16 mouse cellular contexts compared by ENCODE assay signal in genomic region chr11:108210749-108211148, GRCm38 (mm10).
DNase-seq lines count a peak whose midpoint lies in the region; ATAC-seq and TF ChIP-seq lines count a peak whose summit lies in the region.
"Had no signal": no experiment of that assay in that cellular context is flagged by ENCODE, and none has a peak within 500 bp of the region (broad histone marks: within the 10 kb centered on the region; RNA-seq: fewer than 3 reads in every experiment).

No protein-coding gene starts in this region.

- no peak overlapping the region for H3K4me2 ChIP-seq in CH12.LX (ENCODE audit: insufficient read depth, low read depth, poor library complexity, severe bottlenecking)
- H3K4me2 ChIP-seq in intestine, embryonic 15.5 days (replicated peaks) = no peak overlapping the region; the same call in 1 of the 2 replicates
- H3K4me2 ChIP-seq: forebrain, embryonic 13.5 days; heart, embryonic 13.5 days had no signal

- WGBS in kidney, adult 2 months = 78% methylated on average over 7 of the region's 7 CpGs
- WGBS in intestine, embryonic 15.5 days = 77% methylated on average over 7 of the region's 7 CpGs
- WGBS in midbrain, embryonic 10.5 days = 87% methylated on average over 7 of the region's 7 CpGs

- H3K27me3 ChIP-seq in kidney, adult 2 months (replicated peaks; ENCODE audit: control insufficient read depth, insufficient read depth, low read length) = no peaks in the 10 kb centered on the region
- H3K27me3 ChIP-seq in CH12.LX (replicated peaks) = no peaks in the 10 kb centered on the region
- no peaks in the 10 kb centered on the region for H3K27me3 ChIP-seq in intestine, embryonic 15.5 days (replicated peaks)
- peaks cover 9% of the 10 kb centered on the region; the same call in 1 of the 2 replicates for H3K27me3 ChIP-seq in midbrain, embryonic 10.5 days (ENCODE audit: low read depth, poor library complexity, severe bottlenecking)
- H3K27me3 ChIP-seq: forebrain, embryonic 13.5 days; heart, embryonic 13.5 days had no signal

- TF ChIP-seq RAD21 in CH12.LX (IDR thresholded peaks at IDR 0.05; ENCODE audit: low read depth, low read length) = no peak

- H3K4me1 ChIP-seq in kidney, adult 2 months (ENCODE audit: control insufficient read depth, insufficient read depth, low read length) = no peaks in the 10 kb centered on the region; the same call in 1 of the 2 replicates
- peaks cover 36 to 98% of the 10 kb centered on the region in 2 experiments for H3K4me1 ChIP-seq in CH12.LX (ENCODE audit: control insufficient read depth in 1 of 2, insufficient read depth in 2 of 2)
- peaks cover 29% of the 10 kb centered on the region for H3K4me1 ChIP-seq in intestine, embryonic 15.5 days (replicated peaks)
- peaks cover 5% of the 10 kb centered on the region for H3K4me1 ChIP-seq in midbrain, embryonic 10.5 days

- no peak for TF ChIP-seq POLR2A in kidney, adult 2 months (IDR thresholded peaks at IDR 0.05; ENCODE audit: low read depth, low read length)
- TF ChIP-seq POLR2A in CH12.LX (IDR thresholded peaks at IDR 0.05; ENCODE audit: low read depth, low read length) = no peak

- H3K27ac ChIP-seq in kidney, adult 2 months (ENCODE audit: insufficient read depth, low read depth, low read length) = no peak overlapping the region
- peak overlapping the region; percentile 43 for H3K27ac ChIP-seq in CH12.LX (ENCODE audit: insufficient read depth, low read depth)
- no peak overlapping the region for H3K27ac ChIP-seq in intestine, embryonic 15.5 days
- H3K27ac ChIP-seq in midbrain, embryonic 10.5 days (replicated peaks) = no peak overlapping the region
- H3K27ac ChIP-seq: embryonic facial prominence, embryonic 10.5 days; forebrain, embryonic 13.5 days; heart, embryonic 13.5 days had no signal

- no peaks in the 10 kb centered on the region for H3K36me3 ChIP-seq in kidney, adult 2 months (ENCODE audit: control insufficient read depth, insufficient read depth, low read length)
- peaks cover 3 to 46% of the 10 kb centered on the region in 2 experiments for H3K36me3 ChIP-seq in CH12.LX (replicated peaks in 1 of 2; ENCODE audit: control insufficient read depth in 1 of 2, insufficient read depth in 1 of 2, low read length in 1 of 2)
- H3K36me3 ChIP-seq in intestine, embryonic 15.5 days = no peaks in the 10 kb centered on the region
- H3K36me3 ChIP-seq in midbrain, embryonic 10.5 days = no peaks in the 10 kb centered on the region
- H3K36me3 ChIP-seq: embryonic facial prominence, embryonic 10.5 days; heart, embryonic 13.5 days had no signal

- H3K9ac ChIP-seq in CH12.LX (ENCODE audit: insufficient read depth, low read depth) = no peak overlapping the region
- no peak overlapping the region for H3K9ac ChIP-seq in intestine, embryonic 15.5 days
- H3K9ac ChIP-seq: forebrain, embryonic 13.5 days; forebrain, postnatal 0 days; heart, embryonic 13.5 days had no signal

- TF ChIP-seq CTCF in kidney, adult 2 months (conservative IDR thresholded peaks at IDR 0.05; ENCODE audit: insufficient read depth, insufficient read length, low read depth, low read length) = no peak
- no peak for TF ChIP-seq CTCF in CH12.LX (conservative IDR thresholded peaks at IDR 0.05 in 1 of 2, IDR thresholded peaks at IDR 0.05 in 1 of 2; ENCODE audit: low read depth in 2 of 2, low read length in 2 of 2)

- no peak for TF ChIP-seq EP300 in CH12.LX (IDR thresholded peaks at IDR 0.05; ENCODE audit: low read length)

- no peak overlapping the region for H3K4me3 ChIP-seq in kidney, adult 2 months (ENCODE audit: insufficient read depth, low read depth, low read length)
- no peak overlapping the region for H3K4me3 ChIP-seq in CH12.LX (replicated peaks in 1 of 3; ENCODE audit: low read depth in 2 of 3, low read length in 2 of 3, poor library complexity in 1 of 3)
- no peak overlapping the region for H3K4me3 ChIP-seq in intestine, embryonic 15.5 days (replicated peaks)
- H3K4me3 ChIP-seq in midbrain, embryonic 10.5 days = no peak overlapping the region
- H3K4me3 ChIP-seq: embryonic facial prominence, embryonic 10.5 days; forebrain, embryonic 13.5 days; heart, embryonic 13.5 days had no signal

- in situ Hi-C loops in CH12.LX (cut with MboI; ENCODE audit: low pct_ligation_motif_present, low pct_unique_long_range_greater_than_20kb, low sequenced_read_pairs) = loop anchor here (5.0 to 25.0 kb wide), 2 partner anchors 167 to 348 kb away; no protein-coding TSS in a partner anchor

- peak; percentile 63 for DNase-seq in kidney, adult 2 months
- DNase-seq in kidney, postnatal 10 days = no peak
- no peak for DNase-seq in CH12.LX (ENCODE audit: extremely low read depth)
- peak; percentile 44 for DNase-seq in yolk sac, embryonic 10.5 days (ENCODE audit: low spot score)
- DNase-seq in midbrain, embryonic 10.5 days (ENCODE audit: low spot score) = no peak
- DNase-seq: adrenal gland, adult 2 months; adrenal gland, postnatal 25 days; cerebellum, adult 2 months; cerebellum, postnatal 10 days; forebrain, postnatal 0 days; gastrocnemius, postnatal 14 days; heart, postnatal 36 days had no signal

- H3K9me3 ChIP-seq in CH12.LX (replicated peaks; ENCODE audit: low read length) = no peaks in the 10 kb centered on the region
- no peaks in the 10 kb centered on the region for H3K9me3 ChIP-seq in intestine, embryonic 15.5 days
- H3K9me3 ChIP-seq in midbrain, embryonic 10.5 days (replicated peaks) = no peaks in the 10 kb centered on the region
- H3K9me3 ChIP-seq: embryonic facial prominence, embryonic 10.5 days; forebrain, embryonic 13.5 days; heart, embryonic 13.5 days had no signal

- dilution Hi-C loops in CH12.LX (cut with MboI; ENCODE audit: extremely low pct_ligation_motif_present, extremely low pct_unique_long_range_greater_than_20kb, low sequenced_read_pairs) = no loop called here

- peaks cover 7% of the 10 kb centered on the region for H3K79me2 ChIP-seq in CH12.LX (replicated peaks; ENCODE audit: control insufficient read depth, extremely low read depth, insufficient read depth, poor library complexity, severe bottlenecking)

- ATAC-seq in intestine, embryonic 15.5 days = peak; percentile 82
- ATAC-seq: forebrain, embryonic 13.5 days; forebrain, postnatal 0 days had no signal

TF ChIP-seq in CH12.LX, 34 proteins besides CTCF, POLR2A, EP300 and RAD21:
- peak; percentile 30; the same call in 1 of the 2 replicates for TF ChIP-seq CHD1 (IDR thresholded peaks at IDR 0.05; ENCODE audit: low read depth, low read length)
- TF ChIP-seq SMC3 (IDR thresholded peaks at IDR 0.05; ENCODE audit: low read depth, low read length) = no peak
- no peak for TF ChIP-seq KAT2A (IDR thresholded peaks at IDR 0.05; ENCODE audit: insufficient replicate concordance, low read length)
- no peak for TF ChIP-seq ZNF384 (IDR thresholded peaks at IDR 0.05; ENCODE audit: low read depth, low read length)
- no peak for TF ChIP-seq USF2 (conservative IDR thresholded peaks at IDR 0.05; ENCODE audit: low read depth, low read length)
- TF ChIP-seq JUND (conservative IDR thresholded peaks at IDR 0.05; ENCODE audit: low read depth, low read length) = no peak

Comparison
In these comparisons a context has a peak if more than half of its experiments do, and no peak if none do; other contexts are left out.
1. DNase-seq: peak in kidney, adult 2 months (single experiment) and yolk sac, embryonic 10.5 days (single experiment); none in kidney, postnatal 10 days (single experiment), CH12.LX (single experiment) and midbrain, embryonic 10.5 days (single experiment).